Mouse (Mus musculus) heart, postnatal 25 days (tissue): ENCODE data around the gene Dpep3. TPM values are rescaled to one million over a fixed set of nuclear protein-coding genes. Genes with fewer than 3 reads are reported as not detected.
"Not testable (repeated sequence)": the region's sequence is repeated elsewhere in the genome, so short reads cannot be mapped to it uniquely, and the experiment has no call there.

Experiments used
- DNase-seq: peaks from one replicate; pipeline ENCODE4 v3.0.0; 2022; ENCODE audit warnings: low spot score
- intact Hi-C: fragments of 180-260 bp; cut with DNase I; formaldehyde crosslinking; loops from one replicate; pipeline ENCODE4 v1.15.1; 2025
- total RNA-seq, 2 experiments: library from RNA; stranded (reverse); gene quantifications; 2 replicates each; pipeline ENCODE4 v1.2.3; 2021

Dpep3 gene
- total RNA-seq, 2 experiments from 2014 or later: not detected

- intact Hi-C loops: no loop called here
- no peak for DNase-seq
Observed at GRCm38 (mm10) chr8:105988546-105988945, 9.3 kb upstream of the Dpep3 start.

- intact Hi-C loops, DNase-seq: not testable (repeated sequence)
Observed at GRCm38 (mm10) chr8:105983406-105983805, 4.2 kb upstream of the Dpep3 start.

GRCm38 (mm10) chr8:105981146-105981545 is 1.9 kb upstream of the Dpep3 start:
- DNase-seq: no peak
- intact Hi-C loops: no loop called here

- DNase-seq: no peak
Observed at GRCm38 (mm10) chr8:105975363-105975762, 3.9 kb downstream of the Dpep3 start.

GRCm38 (mm10) chr8:105971019-105971720 is 8.1 kb downstream of the Dpep3 start:
- intact Hi-C loops: no loop called here
- no peak for DNase-seq

More at GRCm38 (mm10) chr8:105975363-105975762, 3.9 kb downstream of the Dpep3 start:
- intact Hi-C loops: no loop called here

GRCm38 (mm10) chr8:105969367-105969766 is 9.9 kb downstream of the Dpep3 start:
- no peak for DNase-seq
- intact Hi-C loops: no loop called here

GRCm38 (mm10) chr8:105966692-105967311 is 12.4 kb downstream of the Dpep3 start:
- DNase-seq: no peak

GRCm38 (mm10) chr8:105965905-105966341 is 13.3 kb downstream of the Dpep3 start, which contains the start of gene Slc12a4:
Gene Slc12a4 (minus strand): TSS chr8:105966097.
- intact Hi-C loops: no loop called here
- peak; percentile 78 for DNase-seq

More at GRCm38 (mm10) chr8:105966692-105967311, 12.4 kb downstream of the Dpep3 start:
- intact Hi-C loops: no loop called here

GRCm38 (mm10) chr8:105965266-105965904 is 13.8 kb downstream of the Dpep3 start:
- intact Hi-C loops: no loop called here
- DNase-seq: peak; percentile 53

GRCm38 (mm10) chr8:105964506-105965265 is 14.5 kb downstream of the Dpep3 start:
- no peak for DNase-seq
- intact Hi-C loops: no loop called here

GRCm38 (mm10) chr8:105961536-105961935 is 17.7 kb downstream of the Dpep3 start:
- DNase-seq: no peak
- intact Hi-C loops: no loop called here

GRCm38 (mm10) chr8:105961101-105961500 is 18.1 kb downstream of the Dpep3 start:
- intact Hi-C loops: no loop called here
- DNase-seq: no peak

GRCm38 (mm10) chr8:105959350-105959749 is 19.9 kb downstream of the Dpep3 start:
- DNase-seq: no peak
- intact Hi-C loops: no loop called here

- peak; percentile 35 for DNase-seq
- intact Hi-C loops: loop anchor here (2.0 kb wide), 1 partner anchor 19 kb away; the partner anchor contains the start of gene Psmb10
Observed at GRCm38 (mm10) chr8:105957813-105958212, 21.4 kb downstream of the Dpep3 start.

GRCm38 (mm10) chr8:105956556-105956955 is 22.7 kb downstream of the Dpep3 start:
- intact Hi-C loops: loop anchor here (2.0 kb wide), 1 partner anchor 18 kb away; the partner anchor contains the start of gene Psmb10
- DNase-seq: no peak

- intact Hi-C loops: no loop called here
- DNase-seq: no peak
Observed at GRCm38 (mm10) chr8:105951057-105951659, 28.1 kb downstream of the Dpep3 start.

GRCm38 (mm10) chr8:105949350-105949749 is 29.9 kb downstream of the Dpep3 start:
- intact Hi-C loops: no loop called here
- DNase-seq: no peak

- intact Hi-C loops: no loop called here
- no peak for DNase-seq
Observed at GRCm38 (mm10) chr8:105943321-105943739, 35.9 kb downstream of the Dpep3 start, which contains the start of gene Lcat. Gene Lcat (minus strand): TSS chr8:105943382.

GRCm38 (mm10) chr8:105942542-105942941 is 36.7 kb downstream of the Dpep3 start:
- intact Hi-C loops: no loop called here

More at GRCm38 (mm10) chr8:105942542-105942941, 36.7 kb downstream of the Dpep3 start:
- DNase-seq: no peak
